Mouse (Mus musculus) kidney, adult 2 months (tissue): ENCODE results near the gene Itgav.
A peak's percentile ranks its signal among the peaks of the same experiment; 100 is the strongest.

Experiments
- CTCF ChIP-seq: fragments of 200-500 bp; conservative IDR thresholded peaks from 2 replicates; pipeline ENCODE4 v1.5.1; 2011; ENCODE audit warnings: low read depth, mild to moderate bottlenecking, control low read depth, low read length, moderate library complexity, mixed read lengths; ENCODE audit not compliant: insufficient read depth, insufficient read length
- POLR2A ChIP-seq: fragments of 200-500 bp; IDR thresholded peaks from one replicate; pipeline ENCODE4 v1.6.1; 2011; ENCODE audit warnings: low read depth, low read length, control low read depth

DNA sequence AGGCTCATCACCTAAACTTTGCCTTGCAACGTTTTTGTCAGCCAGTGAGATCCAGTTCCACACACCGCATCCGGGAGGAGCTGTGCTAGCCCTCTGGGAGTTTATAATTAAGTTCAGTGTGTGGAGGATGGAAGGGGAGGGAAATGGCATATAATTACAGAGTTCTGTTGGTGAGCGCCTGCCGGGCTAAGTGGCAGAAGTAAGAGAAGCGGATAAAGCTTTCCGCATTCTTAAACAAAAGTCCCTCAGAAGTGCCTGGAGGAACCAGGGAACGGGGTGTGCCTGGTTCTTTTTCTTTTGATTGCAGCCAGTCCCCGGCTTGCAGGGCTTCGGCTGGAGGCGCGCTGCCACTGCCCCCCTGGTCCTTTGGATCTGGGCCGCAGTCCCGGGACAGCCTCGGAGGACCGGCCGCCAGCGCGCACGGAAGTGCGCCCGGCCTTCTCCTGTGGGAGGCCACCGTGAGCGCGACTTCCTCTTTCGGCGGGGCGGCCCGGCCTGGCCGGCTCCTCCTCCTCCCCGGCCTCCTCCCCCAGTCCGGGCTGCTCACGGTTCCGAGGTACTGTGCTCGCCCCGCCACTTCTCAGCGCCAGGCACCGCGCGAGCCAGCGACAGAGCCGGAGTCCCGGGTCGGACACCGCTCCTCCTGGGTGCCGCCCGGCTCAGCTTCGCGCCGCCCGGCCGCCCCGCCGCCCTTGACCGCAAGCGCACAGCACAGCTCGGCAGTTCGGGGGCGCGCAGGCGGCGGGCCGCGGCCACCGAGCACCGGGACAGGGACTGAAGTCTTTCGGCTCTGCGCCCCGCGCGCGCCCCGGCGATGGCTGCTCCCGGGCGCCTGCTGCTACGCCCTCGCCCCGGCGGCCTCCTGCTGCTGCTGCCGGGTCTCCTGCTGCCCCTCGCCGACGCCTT, at the start of gene Itgav:
- TF ChIP-seq POLR2A (peak; percentile 76), CTCF (no peak)
